Mouse (Mus musculus): Measurements from ENCODE around the gene Arhgef10l.

The Arhgef10l gene

DNA sequence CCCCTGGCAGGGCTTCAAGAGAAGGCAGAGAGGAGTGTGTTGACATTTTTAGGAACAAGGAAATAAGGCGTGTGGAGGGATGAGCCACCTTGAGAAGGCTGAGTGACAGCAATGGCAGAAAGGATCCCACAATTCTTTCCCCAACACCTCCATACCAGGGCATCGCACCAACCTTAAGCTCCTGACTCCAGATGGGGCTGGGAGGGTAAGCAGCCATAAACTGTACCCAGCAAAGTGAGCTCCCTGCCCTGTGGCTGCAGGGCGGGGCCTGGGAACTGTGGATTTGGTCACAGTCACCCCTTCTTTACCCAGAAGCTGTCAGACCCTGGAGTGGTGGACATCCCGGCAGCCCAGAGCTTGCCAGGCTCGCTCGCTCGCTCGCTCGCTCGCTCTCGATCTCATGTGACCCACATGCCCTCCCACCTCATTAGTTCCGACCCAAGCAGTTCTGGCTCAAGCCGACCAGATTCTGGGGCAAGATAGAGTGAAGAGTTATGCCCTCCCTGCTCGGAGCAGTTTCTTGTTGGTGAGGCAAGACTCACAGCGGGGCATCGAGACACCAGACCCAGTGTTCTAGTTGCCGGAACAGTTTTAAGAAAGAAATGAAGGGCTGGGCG is 4.3 kb downstream of the Arhgef10l start:
- in situ Hi-C loops (cut with MboI; ENCODE audit: low sequenced_read_pairs): no loop called here

GRCm38 (mm10) chr4:140657681-140658575 is 7.9 kb downstream of the Arhgef10l start:
- in situ Hi-C loops (cut with MboI; ENCODE audit: low sequenced_read_pairs): no loop called here

- in situ Hi-C loops (cut with MboI; ENCODE audit: low sequenced_read_pairs): no loop called here
Measured at GRCm38 (mm10) chr4:140656529-140656928, 9.3 kb downstream of the Arhgef10l start.

- in situ Hi-C loops (cut with MboI; ENCODE audit: low sequenced_read_pairs): no loop called here
Measured at GRCm38 (mm10) chr4:140654798-140655197, 11.0 kb downstream of the Arhgef10l start.

DNA sequence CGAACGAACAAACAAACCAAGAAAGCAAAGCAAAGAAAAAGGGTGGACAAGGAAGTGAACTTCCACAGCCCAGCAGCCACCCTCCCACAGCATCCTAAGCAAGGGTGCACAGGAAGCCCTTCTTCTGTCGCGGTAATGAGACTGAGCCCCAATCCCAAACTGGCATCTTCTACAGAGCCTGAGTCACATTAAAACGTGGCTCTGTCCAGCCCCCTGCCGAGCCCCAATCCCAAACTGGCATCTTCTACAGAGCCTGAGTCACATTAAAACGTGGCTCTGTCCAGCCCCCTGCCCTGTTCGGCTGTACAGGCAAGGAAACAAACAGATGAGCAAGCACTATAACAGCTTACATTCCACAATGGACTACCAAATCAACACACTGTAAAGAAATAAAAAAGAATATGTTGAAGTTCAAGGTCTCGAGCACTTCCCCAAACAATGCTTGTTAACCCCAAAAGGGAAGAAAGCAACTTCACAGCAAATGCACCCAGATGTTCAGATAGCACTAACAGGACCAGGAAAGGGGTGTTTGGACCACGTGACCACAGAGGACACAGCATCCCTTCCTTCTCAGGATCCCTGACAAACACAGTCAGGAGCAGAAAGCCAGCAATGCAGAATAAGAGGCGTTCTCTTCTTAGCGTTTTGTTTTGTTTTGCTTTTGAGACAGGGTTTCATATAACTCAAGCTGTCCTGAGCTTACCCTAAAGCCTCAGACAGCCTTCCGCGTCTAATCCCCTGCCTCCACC is 11.8 kb downstream of the Arhgef10l start:
- in situ Hi-C loops (cut with MboI; ENCODE audit: low sequenced_read_pairs): no loop called here

- in situ Hi-C loops (cut with MboI; ENCODE audit: low sequenced_read_pairs): loop anchor here (25.0 kb wide), 1 partner anchor 387 kb away; no protein-coding TSS in a partner anchor
Measured at GRCm38 (mm10) chr4:140649731-140650130, 16.1 kb downstream of the Arhgef10l start.

DNA sequence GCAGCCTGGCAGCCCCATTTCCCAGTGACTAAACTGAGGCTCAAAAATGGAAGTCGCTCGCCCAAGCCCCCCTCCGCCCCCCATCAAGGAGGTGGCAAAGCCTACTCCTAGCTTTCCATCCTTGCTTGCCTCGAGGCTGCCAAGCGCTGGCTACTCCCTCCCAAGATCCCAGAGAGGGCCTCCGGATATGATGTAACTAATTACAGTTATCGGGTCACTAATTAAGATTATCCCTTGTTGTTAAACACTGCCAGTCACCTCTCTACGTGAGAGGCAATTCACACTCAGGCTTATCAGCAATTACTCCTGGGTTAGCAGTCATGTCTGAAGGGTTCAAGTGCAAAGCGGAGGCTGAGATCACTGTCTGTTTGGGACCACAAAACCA is 16.6 kb downstream of the Arhgef10l start:
- in situ Hi-C loops (cut with MboI; ENCODE audit: low sequenced_read_pairs): loop anchor here (25.0 kb wide), 1 partner anchor 387 kb away; no protein-coding TSS in a partner anchor

- in situ Hi-C loops (cut with MboI; ENCODE audit: low sequenced_read_pairs): loop anchor here (25.0 kb wide), 1 partner anchor 386 kb away; no protein-coding TSS in a partner anchor
Measured at GRCm38 (mm10) chr4:140648443-140649206, 17.2 kb downstream of the Arhgef10l start.

- in situ Hi-C loops (cut with MboI; ENCODE audit: low sequenced_read_pairs): loop anchor here (25.0 kb wide), 1 partner anchor 386 kb away; no protein-coding TSS in a partner anchor
Measured at GRCm38 (mm10) chr4:140647711-140648421, 17.9 kb downstream of the Arhgef10l start.

DNA sequence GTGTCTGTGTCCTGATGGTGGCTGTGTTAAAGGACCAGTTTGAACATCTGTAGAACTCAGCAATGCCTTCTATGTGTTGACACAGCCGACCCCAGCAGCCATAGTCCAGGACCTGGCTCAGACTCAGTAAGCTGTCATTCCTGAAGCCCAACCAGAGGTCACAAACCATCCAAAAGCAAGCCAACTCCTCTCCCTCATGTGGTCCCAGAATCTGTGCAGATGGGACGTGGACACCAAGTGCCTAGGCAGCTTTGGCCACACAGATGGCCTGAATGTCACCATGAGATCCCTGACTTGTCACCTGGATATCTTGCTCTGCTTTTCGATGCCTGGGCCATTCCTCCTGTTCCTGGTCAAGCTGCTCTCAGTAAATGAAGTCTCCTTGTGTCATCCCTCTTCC is 20.2 kb downstream of the Arhgef10l start:
- in situ Hi-C loops (cut with MboI; ENCODE audit: low sequenced_read_pairs): loop anchor here (25.0 kb wide), 1 partner anchor 383 kb away; no protein-coding TSS in a partner anchor

DNA sequence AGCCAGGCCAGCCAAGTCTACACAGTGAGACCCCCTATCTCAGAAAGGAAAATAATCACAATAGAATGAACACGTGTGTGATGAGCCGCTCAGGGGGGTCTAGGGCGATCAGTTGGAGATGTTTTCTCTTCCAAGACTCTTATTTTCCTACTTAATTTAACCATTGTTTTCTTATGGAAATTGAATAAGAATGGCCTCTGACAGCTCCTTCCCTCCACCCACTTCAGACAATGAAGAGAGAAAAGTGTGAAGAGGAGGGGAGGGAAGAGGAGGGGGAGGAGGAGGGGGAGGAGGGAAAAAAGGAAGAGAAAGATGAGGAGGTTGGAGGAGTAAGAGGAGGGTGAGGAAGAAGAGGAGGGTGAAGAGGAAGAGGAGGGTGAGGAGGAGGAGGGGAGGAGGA is 21.1 kb downstream of the Arhgef10l start:
- in situ Hi-C loops (cut with MboI; ENCODE audit: low sequenced_read_pairs): loop anchor here (25.0 kb wide), 1 partner anchor 382 kb away; no protein-coding TSS in a partner anchor

- in situ Hi-C loops (cut with MboI; ENCODE audit: low sequenced_read_pairs): loop anchor here (25.0 kb wide), 1 partner anchor 382 kb away; no protein-coding TSS in a partner anchor
Measured at GRCm38 (mm10) chr4:140644276-140644675, 21.5 kb downstream of the Arhgef10l start.

GRCm38 (mm10) chr4:140642378-140642777 is 23.4 kb downstream of the Arhgef10l start:
- in situ Hi-C loops (cut with MboI; ENCODE audit: low sequenced_read_pairs): loop anchor here (25.0 kb wide), 1 partner anchor 380 kb away; no protein-coding TSS in a partner anchor

DNA sequence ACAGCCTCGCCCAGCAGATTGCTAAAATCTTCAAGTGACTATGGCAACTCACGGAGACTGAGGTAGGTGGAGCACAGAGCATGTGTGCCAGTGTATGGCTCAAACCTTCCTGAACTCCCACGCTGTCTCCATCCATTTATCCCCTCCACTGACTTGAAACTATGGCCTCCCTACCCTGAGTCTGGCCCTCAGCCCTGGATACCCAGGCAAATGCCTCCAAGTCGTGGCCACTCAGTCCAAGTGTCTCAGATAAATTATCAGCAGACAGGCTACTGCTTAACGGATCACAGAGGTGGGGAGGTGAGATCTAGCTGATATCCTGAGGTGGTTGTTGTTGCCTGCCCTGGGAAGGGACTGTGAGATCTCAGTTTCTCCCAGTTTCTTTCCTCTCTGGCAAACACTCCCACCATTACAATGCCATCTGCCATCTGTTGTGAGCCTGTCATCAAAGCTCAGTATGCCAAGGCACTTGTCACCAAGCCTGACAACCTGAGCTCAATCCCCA is 24.3 kb downstream of the Arhgef10l start:
- in situ Hi-C loops (cut with MboI; ENCODE audit: low sequenced_read_pairs): loop anchor here (25.0 kb wide), 1 partner anchor 379 kb away; no protein-coding TSS in a partner anchor

GRCm38 (mm10) chr4:140640668-140641067 is 25.1 kb downstream of the Arhgef10l start:
- in situ Hi-C loops (cut with MboI; ENCODE audit: low sequenced_read_pairs): loop anchor here (25.0 kb wide), 1 partner anchor 378 kb away; no protein-coding TSS in a partner anchor

- in situ Hi-C loops (cut with MboI; ENCODE audit: low sequenced_read_pairs): loop anchor here (25.0 kb wide), 1 partner anchor 378 kb away; no protein-coding TSS in a partner anchor
Measured at GRCm38 (mm10) chr4:140640242-140640523, 25.6 kb downstream of the Arhgef10l start.

DNA sequence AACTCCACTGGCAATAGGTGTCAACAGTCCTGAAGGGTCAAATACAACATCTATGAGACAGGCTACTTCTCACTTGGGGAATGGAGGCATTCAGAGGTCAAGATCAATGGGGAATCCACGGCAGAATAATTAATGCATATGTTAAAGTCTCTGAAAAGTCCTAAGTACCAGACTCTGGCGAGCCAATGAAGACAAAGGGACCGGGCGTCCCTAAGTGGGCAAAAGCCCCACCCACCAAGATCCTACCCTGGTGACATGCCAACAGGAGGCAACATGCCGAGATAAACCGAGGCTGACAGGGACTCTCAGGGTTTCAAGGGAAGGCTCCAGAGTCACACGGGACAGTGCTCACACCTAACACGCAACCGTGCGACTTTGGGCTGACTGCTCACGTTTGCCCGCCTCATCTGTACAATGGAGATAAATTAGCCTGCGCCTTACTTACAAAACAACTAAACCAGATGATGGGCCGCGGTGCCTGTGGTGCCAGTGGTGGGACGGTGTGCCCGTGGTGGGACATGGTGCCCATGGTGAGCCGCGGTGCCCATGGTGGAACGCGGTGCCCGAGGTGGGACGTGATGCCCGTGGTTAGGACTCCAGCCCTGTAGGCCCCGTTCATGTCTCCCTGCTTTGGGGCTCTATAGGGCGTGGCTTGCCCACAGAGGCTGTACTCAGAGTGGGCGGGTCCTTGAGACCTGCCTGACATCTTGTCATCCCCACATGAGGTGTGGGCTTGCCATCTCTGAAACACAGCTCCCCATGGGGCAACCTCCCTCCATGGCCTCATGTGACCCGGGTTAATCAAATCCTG is 26.2 kb downstream of the Arhgef10l start:
- in situ Hi-C loops (cut with MboI; ENCODE audit: low sequenced_read_pairs): loop anchor here (25.0 kb wide), 1 partner anchor 377 kb away; no protein-coding TSS in a partner anchor

- in situ Hi-C loops (cut with MboI; ENCODE audit: low sequenced_read_pairs): loop anchor here (25.0 kb wide), 1 partner anchor 376 kb away; no protein-coding TSS in a partner anchor
Measured at GRCm38 (mm10) chr4:140638591-140638990, 27.2 kb downstream of the Arhgef10l start.
